Mouse (Mus musculus): ENCODE results near the gene Arl11.

DNA sequence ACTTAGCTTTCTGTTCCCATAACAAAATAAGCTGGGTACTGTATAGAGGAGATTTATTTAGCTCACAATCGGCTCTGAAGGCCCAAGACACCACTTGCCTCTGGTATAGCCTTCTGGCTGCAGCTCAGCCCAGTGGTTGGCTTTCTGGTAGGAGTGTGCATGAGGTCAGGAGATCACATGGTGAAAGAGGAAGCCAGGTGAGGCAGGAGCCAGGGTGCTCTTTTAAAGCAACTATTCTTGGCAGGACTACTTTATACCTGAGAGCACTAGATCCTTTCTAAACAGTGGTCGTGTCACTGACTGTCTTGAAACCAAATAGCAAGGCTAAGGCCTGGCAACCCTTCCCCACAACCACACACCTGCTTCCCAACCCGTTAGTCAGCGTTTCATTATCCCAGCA, 40.3 kb downstream of the Arl11 start:
- TF ChIP-seq CTCF (IDR thresholded peaks at IDR 0.05; ENCODE audit: low read depth, low read length) (no peak), GATA1 (IDR thresholded peaks at IDR 0.05; ENCODE audit: borderline replicate concordance, low read length) (no peak)
